Mouse (Mus musculus): ENCODE data around the gene Sgip1.

The Sgip1 gene

GRCm38 (mm10) chr4:102886902-102887301, 145.8 kb downstream of the Sgip1 start:
- in situ Hi-C loops (cut with MboI; ENCODE audit: unreplicated experiment in 2 of 2): no loop called here

DNA sequence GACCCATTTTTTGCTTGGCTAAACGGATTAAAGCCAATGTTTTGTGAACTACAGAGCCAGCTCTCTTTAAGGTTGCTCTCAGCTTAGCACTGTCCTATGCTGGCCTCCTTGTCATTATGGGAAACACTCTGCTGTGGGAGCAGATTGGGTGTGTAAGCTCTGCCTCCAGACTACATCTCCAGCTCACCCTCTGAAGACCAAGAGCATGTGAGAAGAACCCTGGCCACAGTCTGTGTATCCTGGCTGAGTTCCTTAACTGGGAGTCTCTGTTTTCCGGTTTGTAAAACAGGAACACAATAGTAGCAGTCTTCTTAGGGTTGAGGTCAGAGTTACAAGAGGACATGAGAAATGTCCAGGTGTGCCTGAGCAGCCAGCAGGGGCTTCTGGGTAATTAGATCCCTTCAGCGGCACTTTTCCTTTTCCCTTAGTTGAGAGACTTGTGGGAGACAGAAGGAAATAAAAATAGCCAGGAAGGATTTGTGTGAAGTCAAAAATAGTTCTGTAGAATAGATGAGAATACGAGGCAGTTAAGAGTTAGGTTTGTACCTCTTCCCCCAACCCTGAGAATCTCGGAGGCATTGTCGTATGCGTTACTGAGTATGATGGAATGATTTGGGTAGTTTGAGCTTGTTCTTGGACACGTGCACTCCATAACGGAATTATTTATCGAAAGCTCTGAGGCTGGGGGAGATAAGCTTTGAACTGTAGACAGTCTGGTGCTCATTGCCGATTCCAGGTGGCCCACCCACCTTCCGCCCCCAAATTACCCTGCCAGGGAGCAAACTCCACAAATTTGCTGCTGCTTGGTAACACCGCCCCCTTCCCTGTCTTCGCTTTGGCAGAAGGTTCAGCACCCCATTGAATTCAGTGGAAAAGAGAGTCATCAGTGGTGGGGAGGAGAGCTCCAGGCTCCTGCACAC, 146.9 kb downstream of the Sgip1 start:
- in situ Hi-C loops (cut with MboI; ENCODE audit: unreplicated experiment in 2 of 2): no loop called here

- in situ Hi-C loops (cut with MboI; ENCODE audit: unreplicated experiment in 2 of 2): no loop called here
These were observed 154.8 kb downstream of the Sgip1 start for GRCm38 (mm10) chr4:102895866-102896265.

DNA sequence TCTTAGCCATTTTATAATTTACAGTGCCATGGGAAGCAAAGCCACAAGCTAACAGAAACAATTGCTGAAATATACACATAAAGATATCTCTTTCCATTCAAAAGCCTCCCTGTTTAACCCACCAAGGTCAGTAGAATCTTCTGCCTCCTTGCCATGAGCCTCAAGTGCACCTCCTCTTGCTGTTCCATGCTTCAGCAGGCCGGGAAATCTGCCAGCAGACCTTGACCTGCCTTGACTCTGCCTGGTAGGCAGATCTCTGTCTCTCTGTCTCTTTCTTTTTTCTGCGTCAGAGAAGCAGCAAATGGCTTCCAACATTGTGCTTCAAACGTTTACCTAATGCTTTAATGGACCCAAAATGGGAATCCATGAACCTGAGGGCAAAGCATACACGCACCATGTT, 157.9 kb downstream of the Sgip1 start:
- in situ Hi-C loops (cut with MboI; ENCODE audit: unreplicated experiment in 2 of 2): no loop called here

- in situ Hi-C loops (cut with MboI; ENCODE audit: unreplicated experiment in 2 of 2): no loop called here
These were observed 158.6 kb downstream of the Sgip1 start for GRCm38 (mm10) chr4:102899683-102900082.

- in situ Hi-C loops (cut with MboI; ENCODE audit: unreplicated experiment in 2 of 2): no loop called here
These were observed 159.1 kb downstream of the Sgip1 start for GRCm38 (mm10) chr4:102900166-102900565.

GRCm38 (mm10) chr4:102907843-102908427, 166.8 kb downstream of the Sgip1 start:
- in situ Hi-C loops (cut with MboI; ENCODE audit: unreplicated experiment in 2 of 2): no loop called here

DNA sequence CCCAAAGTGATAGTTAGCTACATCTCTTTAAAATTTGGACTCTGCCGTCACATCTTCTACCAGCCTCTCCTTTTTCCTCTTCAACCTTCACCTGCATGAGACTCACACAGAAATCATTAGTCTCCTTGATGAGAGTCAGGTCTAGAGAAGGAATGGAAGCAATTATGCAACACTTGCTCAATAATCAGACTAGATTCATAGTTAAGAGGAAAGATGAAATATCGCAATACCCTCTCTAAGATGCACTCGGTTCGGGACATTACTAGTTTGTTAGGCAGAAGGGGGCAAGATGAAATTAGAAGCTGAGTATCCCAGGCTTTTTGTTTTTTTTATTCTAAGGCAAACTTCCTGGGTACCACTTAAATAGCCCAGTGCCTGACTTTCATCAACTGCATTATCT, 169.1 kb downstream of the Sgip1 start:
- in situ Hi-C loops (cut with MboI; ENCODE audit: unreplicated experiment in 2 of 2): no loop called here

- in situ Hi-C loops (cut with MboI; ENCODE audit: unreplicated experiment in 2 of 2): no loop called here
These were observed 172.1 kb downstream of the Sgip1 start for GRCm38 (mm10) chr4:102913176-102913575.

GRCm38 (mm10) chr4:102913700-102914327, 172.7 kb downstream of the Sgip1 start:
- in situ Hi-C loops (cut with MboI; ENCODE audit: unreplicated experiment in 2 of 2): no loop called here

GRCm38 (mm10) chr4:102918191-102918590, 177.1 kb downstream of the Sgip1 start:
- in situ Hi-C loops (cut with MboI; ENCODE audit: unreplicated experiment in 2 of 2): no loop called here

DNA sequence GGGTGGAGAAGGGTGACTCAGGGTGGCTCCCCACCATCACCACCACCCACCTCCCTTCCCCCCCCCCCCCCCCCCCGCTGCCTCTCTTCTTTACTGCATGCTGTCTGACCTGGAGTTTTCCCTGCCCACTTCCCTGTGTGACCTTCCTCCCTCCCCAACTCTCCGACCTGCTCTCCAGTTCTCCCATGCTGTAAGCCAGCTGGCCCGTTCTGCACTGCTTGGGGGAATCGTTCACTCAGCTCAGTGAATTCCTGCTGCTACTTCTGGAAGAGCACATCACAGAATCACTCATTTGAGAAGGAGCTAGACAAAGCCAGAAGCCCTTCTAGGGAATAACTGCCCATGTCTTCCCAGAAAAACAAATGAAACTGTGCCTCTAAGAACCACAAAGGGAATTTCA, 188.4 kb downstream of the Sgip1 start:
- in situ Hi-C loops (cut with MboI; ENCODE audit: unreplicated experiment in 2 of 2): no loop called here

DNA sequence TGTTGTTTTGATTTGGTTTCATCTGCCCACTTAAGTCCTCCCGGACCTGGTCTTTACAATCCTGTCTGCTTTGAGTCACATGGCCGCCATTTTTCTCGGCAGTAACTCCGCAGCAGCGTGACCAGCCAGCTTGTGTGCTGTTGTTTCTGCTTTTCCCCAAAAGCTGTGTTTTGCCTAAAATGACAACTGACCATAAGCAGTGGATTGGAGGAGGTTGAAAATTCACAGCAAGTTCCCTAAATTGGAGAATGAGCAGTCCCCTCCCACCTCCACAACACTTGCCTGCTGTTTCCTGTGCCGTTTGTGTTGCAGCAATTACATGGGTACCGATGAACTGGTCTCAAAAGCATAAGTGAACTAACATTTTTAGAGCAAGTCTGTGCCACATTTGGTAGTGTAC, 189.6 kb downstream of the Sgip1 start:
- in situ Hi-C loops (cut with MboI; ENCODE audit: unreplicated experiment in 2 of 2): no loop called here

DNA sequence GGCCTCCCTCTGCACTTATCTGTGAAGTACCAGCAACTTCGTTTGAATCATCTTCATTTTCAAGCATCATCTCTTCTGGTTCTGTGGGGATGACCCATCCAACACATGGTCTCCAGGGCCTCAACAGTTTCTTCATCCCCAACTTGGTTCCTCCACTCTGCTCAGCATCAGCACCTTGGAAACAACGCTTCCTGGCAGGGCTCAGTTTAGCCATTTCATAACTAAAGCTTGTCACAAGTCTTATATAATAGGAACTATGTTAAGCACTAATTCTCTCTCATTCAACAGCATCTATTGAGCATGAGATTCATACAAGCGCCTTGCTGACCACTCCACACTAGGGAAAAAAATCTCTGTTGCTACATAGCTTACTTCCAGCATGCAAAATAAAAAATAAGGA, 199.2 kb downstream of the Sgip1 start:
- in situ Hi-C loops (cut with MboI; ENCODE audit: unreplicated experiment in 2 of 2): no loop called here

DNA sequence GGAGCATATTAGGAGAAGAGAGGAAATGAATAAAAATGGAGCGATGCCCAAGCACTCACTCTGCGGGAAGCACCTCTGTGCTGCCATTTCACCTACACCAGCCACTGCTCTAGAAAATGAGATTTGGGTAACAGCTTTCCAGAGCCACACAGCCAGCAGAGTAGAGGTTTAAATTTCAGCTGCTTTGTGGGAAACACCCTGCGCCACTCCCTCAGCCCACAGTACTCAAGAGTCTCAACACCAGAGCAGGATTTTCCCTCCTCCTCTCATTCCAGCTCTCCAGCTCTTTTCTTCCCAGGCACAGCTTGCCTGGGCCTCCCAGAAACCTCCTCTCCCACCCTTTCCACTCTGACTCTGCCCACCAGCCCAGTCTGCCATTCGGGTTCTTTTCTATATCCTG, 199.6 kb downstream of the Sgip1 start:
- in situ Hi-C loops (cut with MboI; ENCODE audit: unreplicated experiment in 2 of 2): no loop called here

GRCm38 (mm10) chr4:102944325-102944724, 203.2 kb downstream of the Sgip1 start:
- in situ Hi-C loops (cut with MboI; ENCODE audit: unreplicated experiment in 2 of 2): no loop called here

DNA sequence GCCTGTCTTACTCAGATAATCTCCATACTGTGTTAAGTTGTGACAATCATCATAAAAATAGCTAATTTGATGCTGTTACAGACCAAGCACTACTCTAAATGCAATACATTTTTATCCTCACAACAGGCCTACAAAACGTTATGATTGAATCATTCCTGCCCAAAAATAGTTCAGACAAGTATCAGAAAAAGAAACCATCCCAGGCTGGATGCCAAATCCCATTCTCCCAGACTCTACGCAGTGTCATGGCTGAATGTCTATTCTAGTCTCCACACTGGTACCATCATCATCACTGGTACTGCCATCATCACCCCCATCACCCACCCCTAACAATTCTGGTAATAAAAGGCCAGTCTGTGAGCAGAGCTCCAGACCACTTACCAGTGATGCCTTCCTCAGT, 211.4 kb downstream of the Sgip1 start:
- in situ Hi-C loops (cut with MboI; ENCODE audit: unreplicated experiment in 2 of 2): no loop called here

- in situ Hi-C loops (cut with MboI; ENCODE audit: unreplicated experiment in 2 of 2): no loop called here
These were observed 214.3 kb downstream of the Sgip1 start for GRCm38 (mm10) chr4:102955294-102955956.

- in situ Hi-C loops (cut with MboI; ENCODE audit: unreplicated experiment in 2 of 2): no loop called here
These were observed 218.3 kb downstream of the Sgip1 start for GRCm38 (mm10) chr4:102959409-102959808.

- in situ Hi-C loops (cut with MboI; ENCODE audit: unreplicated experiment in 2 of 2): no loop called here
These were observed 223.1 kb downstream of the Sgip1 start for GRCm38 (mm10) chr4:102964174-102964573.

- in situ Hi-C loops (cut with MboI; ENCODE audit: unreplicated experiment in 2 of 2): no loop called here
These were observed 226.7 kb downstream of the Sgip1 start for GRCm38 (mm10) chr4:102967811-102968210.
